Mouse (Mus musculus) neural tube, embryonic 10.5 days (tissue): ENCODE measurements around the gene Gtpbp8.
A peak's percentile ranks its signal among the peaks of the same experiment; 100 is the strongest.

Experiments used
- DNase-seq: peaks from one replicate; pipeline ENCODE4 v3.0.0-alpha.2; 2017; ENCODE audit warnings: low spot score; ENCODE audit errors: extremely low spot score

The Gtpbp8 gene

GRCm38 (mm10) chr16:44745866-44746562, at the start of gene Gtpbp8:
Gene Gtpbp8 (minus strand): TSS chr16:44746363.
- peak; percentile 86 for DNase-seq

DNA sequence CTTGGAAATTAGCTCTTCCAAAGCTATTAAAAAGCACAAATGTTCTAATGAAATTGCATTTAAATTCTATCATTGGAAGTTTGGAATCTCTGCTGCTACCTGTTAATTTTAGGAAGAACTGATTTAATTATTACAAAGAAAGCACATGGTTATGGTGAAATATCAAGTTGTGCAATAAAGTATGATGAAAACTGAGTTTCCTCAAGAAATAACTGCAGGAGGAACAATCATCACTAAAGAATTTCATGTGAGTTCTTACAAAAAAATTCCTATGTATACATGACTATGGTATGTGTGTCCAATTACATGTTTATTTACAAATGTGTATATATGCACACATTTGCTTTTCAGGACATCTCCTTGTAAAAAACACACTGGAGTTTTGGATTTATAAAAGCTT, 48.3 kb upstream of the Gtpbp8 start:
- no peak for DNase-seq

- no peak for DNase-seq
Measured at GRCm38 (mm10) chr16:44786934-44787333, 40.8 kb upstream of the Gtpbp8 start.

DNA sequence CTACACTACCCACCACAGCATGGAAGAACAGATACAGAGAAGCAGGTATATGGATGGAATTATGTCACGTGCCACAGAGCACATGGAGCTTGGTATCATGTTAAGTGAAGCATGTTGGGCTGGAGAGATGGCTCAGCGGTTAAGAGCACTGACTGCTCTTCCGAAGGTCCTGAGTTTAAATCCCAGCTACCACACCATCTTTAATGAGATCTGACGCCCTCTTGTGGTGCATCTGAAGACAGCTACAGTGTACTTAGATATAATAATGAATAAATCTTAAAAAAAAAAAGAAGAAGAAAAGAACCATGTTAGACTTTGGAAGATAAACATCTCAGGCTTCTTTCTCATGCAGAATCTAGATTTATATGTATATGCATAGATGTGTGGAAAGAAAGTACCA, 34.6 kb upstream of the Gtpbp8 start:
- DNase-seq = no peak

- DNase-seq = no peak
Measured at GRCm38 (mm10) chr16:44779494-44779893, 33.3 kb upstream of the Gtpbp8 start.

DNA sequence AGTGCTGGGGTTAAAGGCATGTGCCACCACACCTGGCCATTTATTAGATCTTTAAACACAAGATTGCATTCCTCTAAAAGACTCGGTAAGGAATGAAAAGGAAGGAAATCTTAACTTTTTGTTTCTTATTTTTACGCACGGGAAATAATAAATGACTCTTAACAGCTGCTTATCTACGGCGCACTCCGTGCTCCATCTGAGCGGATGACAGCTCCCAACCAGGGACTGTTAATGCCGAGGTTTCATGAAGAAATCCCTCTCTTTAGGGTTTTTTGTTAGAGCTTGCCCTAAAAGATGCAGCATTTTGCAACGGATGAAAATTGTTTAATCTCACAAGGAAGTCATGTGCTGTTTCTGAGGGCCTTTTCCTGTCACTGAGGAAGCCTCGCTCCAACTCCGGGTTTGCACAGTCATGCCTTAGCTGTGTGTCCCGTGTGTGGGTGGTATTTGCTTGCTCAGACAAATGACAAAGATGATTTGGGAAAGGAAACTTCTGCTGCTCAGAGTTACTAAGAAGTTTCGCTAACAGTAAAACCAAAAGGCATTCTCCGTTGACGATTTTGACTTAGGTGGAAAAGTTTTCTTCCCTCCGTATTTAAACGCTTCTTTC, 32.5 kb upstream of the Gtpbp8 start:
- no peak for DNase-seq

- DNase-seq = no peak
Measured at GRCm38 (mm10) chr16:44774201-44774600, 28.0 kb upstream of the Gtpbp8 start.

- no peak for DNase-seq
Measured at GRCm38 (mm10) chr16:44773673-44774072, 27.5 kb upstream of the Gtpbp8 start.

- no peak for DNase-seq
Measured at GRCm38 (mm10) chr16:44772577-44772976, 26.4 kb upstream of the Gtpbp8 start.

- DNase-seq = no peak
Measured at GRCm38 (mm10) chr16:44767967-44768366, 21.8 kb upstream of the Gtpbp8 start.

- no peak for DNase-seq
Measured at GRCm38 (mm10) chr16:44767506-44767905, 21.3 kb upstream of the Gtpbp8 start.

GRCm38 (mm10) chr16:44766320-44766892, 20.2 kb upstream of the Gtpbp8 start:
- DNase-seq = no peak

GRCm38 (mm10) chr16:44765555-44766319, 19.6 kb upstream of the Gtpbp8 start, which contains the start of gene Cd200r1:
Gene Cd200r1 (plus strand): TSS chr16:44765736.
- DNase-seq = no peak

DNA sequence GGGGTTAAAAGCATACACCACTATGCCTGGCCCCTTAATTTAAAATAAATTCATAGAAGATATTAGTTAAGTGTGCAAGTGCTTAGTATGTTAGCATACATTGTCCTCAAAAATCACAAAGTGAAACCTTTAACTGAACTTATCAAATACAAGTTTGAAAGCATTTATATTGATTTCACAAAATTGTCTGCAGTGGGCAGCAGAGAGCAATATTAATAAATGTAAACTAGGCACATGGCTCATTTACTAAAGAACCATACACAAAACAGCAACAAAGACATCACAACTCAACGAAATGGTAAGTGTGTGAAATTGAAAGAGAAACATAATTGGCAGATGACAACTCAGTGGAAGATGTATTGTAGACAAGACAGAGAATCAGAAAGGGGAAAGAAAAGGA, 15.6 kb upstream of the Gtpbp8 start:
- no peak for DNase-seq

- no peak for DNase-seq
Measured at GRCm38 (mm10) chr16:44757700-44758099, 11.5 kb upstream of the Gtpbp8 start.

- no peak for DNase-seq
Measured at GRCm38 (mm10) chr16:44748007-44748406, 1.8 kb upstream of the Gtpbp8 start.

DNA sequence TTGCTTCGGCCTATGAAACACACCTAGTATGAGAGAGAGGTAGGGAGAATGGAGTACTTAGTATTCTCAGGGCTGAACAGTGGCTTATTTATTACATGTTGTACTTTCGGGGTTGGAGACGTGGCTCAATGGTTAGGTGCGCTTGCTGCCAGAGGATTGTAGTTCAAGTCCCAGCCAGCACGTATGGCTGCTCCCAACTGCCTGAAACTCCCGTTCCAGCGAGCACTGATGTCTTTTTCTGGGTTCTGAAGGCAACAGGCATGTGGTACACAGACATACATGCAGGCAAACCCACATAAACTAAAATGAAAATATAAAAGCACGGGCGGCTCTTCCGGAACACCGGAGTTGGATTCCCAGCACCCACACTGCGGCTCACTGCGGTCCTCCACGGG, 695 bp downstream of the Gtpbp8 start:
- DNase-seq = no peak

- no peak for DNase-seq
Measured at GRCm38 (mm10) chr16:44742753-44743152, 3.4 kb downstream of the Gtpbp8 start.

DNA sequence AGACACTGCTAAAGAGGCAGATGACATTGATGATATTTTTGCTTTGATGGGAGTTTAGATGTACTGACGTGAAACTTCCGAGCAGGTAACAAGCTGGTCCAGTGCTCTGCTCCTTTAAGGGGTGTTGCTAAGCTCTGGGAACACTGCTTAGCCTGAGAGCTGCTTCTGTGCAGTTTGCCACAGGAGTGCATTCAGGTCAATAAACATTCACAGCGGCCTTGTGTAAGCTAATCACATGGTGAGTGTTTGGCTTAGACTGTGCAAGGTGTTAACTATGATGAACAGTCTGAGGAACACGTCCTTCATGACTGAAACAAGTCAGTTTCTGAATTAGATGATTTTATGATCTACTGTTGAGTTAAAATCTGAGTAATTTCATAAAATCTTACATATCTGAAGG, 10.0 kb downstream of the Gtpbp8 start:
- no peak for DNase-seq

DNA sequence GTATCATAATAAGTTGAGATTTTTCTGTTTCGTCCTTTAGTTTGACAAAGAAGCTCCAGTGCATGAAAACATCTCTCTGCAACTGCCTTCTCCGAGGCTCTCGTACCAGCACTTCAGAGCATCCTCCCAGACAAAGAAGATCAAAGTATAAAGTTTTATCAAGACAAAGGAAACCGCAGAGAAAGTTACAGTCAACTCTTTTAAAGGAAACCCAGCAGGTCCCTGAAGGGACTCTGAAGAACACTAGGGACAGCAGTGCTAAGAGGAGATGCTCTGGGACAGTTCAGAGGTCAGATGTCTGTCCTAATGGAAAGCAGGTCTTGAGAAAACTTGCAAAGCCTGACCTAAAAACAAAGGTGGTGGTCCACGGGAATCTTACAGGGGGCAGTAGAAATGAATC, 10.5 kb downstream of the Gtpbp8 start:
- DNase-seq = no peak

- no peak for DNase-seq
Measured at GRCm38 (mm10) chr16:44734059-44734458, 12.1 kb downstream of the Gtpbp8 start.

DNA sequence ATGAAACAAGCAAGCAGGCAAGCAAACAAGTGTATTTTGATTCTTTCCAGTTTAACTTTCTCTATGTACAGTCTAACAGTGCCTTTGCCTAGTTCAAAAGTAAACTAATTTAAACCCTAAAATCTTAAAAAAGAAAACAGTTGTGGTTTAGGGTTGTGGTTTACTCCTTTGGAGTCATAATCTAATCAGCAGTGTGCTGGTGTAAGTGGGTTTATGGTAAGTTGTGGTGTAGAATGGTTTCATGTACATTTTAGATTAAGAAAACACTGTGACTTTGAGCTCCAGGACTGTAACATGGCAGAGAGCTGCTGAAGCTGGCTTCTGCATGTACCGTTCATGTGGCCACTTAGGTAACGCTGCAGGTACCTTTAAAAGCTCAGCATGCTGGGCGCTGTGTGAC, 18.6 kb downstream of the Gtpbp8 start:
- DNase-seq = no peak
